Mouse (Mus musculus) heart, postnatal 10 days (tissue): ENCODE measurements around the gene Rab40b. TPM values are rescaled to one million over a fixed set of nuclear protein-coding genes. Genes with fewer than 3 reads are reported as not detected.

Experiments used
- DNase-seq, 2 experiments: peaks; one replicate each; pipeline ENCODE4 v3.0.0; 2021
- intact Hi-C: fragments of 180-260 bp; cut with DNase I; formaldehyde crosslinking; loops from one replicate; pipeline ENCODE4 v1.15.1; 2025
- total RNA-seq, 2 experiments: library from RNA; stranded (reverse); gene quantifications; 2 replicates each; pipeline ENCODE4 v1.2.3; 2021

Gene Rab40b
- total RNA-seq: 1 to 10 TPM; 2.1 to 2.8 TPM

GRCm38 (mm10) chr11:121387750-121388553 lies at the start of gene Rab40b:
Rab40b (minus strand) TSS chr11:121388251.
- intact Hi-C loops: loop anchor here (1.0 kb wide), 1 partner anchor 33 kb away; the partner anchor contains the start of gene Fn3krp
- DNase-seq: peak; percentile 92 to 93

- intact Hi-C loops: no loop called here
- no peak for DNase-seq
Observed at GRCm38 (mm10) chr11:121437236-121437635, 49.2 kb upstream of the Rab40b start.

- intact Hi-C loops: no loop called here
- DNase-seq: peak; percentile 91 to 92
Observed at GRCm38 (mm10) chr11:121434156-121435155, 46.4 kb upstream of the Rab40b start, which contains the start of gene Fn3k. Fn3k (plus strand) TSS chr11:121434913.

GRCm38 (mm10) chr11:121433397-121433796 lies 45.3 kb upstream of the Rab40b start:
- intact Hi-C loops: no loop called here
- peak in 1 of 2 experiments; percentile 11 for DNase-seq

GRCm38 (mm10) chr11:121421553-121422173 lies 33.6 kb upstream of the Rab40b start:
- no peak for DNase-seq
- intact Hi-C loops: loop anchor here (1.0 to 5.0 kb wide), 2 partner anchors 33 to 69 kb away; partner anchors contain the start of genes Rab40b and Wdr45b

GRCm38 (mm10) chr11:121420830-121421552 lies 32.9 kb upstream of the Rab40b start, which contains the start of gene Fn3krp:
Fn3krp (plus strand) TSS chr11:121421401.
- intact Hi-C loops: loop anchor here (1.0 to 5.0 kb wide), 2 partner anchors 33 to 69 kb away; partner anchors contain the start of genes Rab40b and Wdr45b
- DNase-seq: peak; percentile 100

- no peak for DNase-seq
- intact Hi-C loops: loop anchor here (5.0 kb wide), 1 partner anchor 68 kb away; the partner anchor contains the start of gene Wdr45b
Observed at GRCm38 (mm10) chr11:121420379-121420778, 32.3 kb upstream of the Rab40b start.

GRCm38 (mm10) chr11:121418932-121419331 lies 30.9 kb upstream of the Rab40b start:
- intact Hi-C loops: no loop called here

GRCm38 (mm10) chr11:121417971-121418370 lies 29.9 kb upstream of the Rab40b start:
- intact Hi-C loops: no loop called here
- no peak for DNase-seq

More at GRCm38 (mm10) chr11:121418932-121419331, 30.9 kb upstream of the Rab40b start:
- DNase-seq: no peak

GRCm38 (mm10) chr11:121415351-121415750 lies 27.3 kb upstream of the Rab40b start:
- DNase-seq: peak in 1 of 2 experiments; percentile 17
- intact Hi-C loops: no loop called here

- intact Hi-C loops: no loop called here
- no peak for DNase-seq
Observed at GRCm38 (mm10) chr11:121414762-121415161, 26.7 kb upstream of the Rab40b start.

GRCm38 (mm10) chr11:121407366-121408155 lies 19.5 kb upstream of the Rab40b start:
- no peak for DNase-seq
- intact Hi-C loops: no loop called here

- DNase-seq: no peak
- intact Hi-C loops: no loop called here
Observed at GRCm38 (mm10) chr11:121392405-121392804, 4.4 kb upstream of the Rab40b start.

GRCm38 (mm10) chr11:121390793-121391192 lies 2.7 kb upstream of the Rab40b start:
- no peak for DNase-seq

GRCm38 (mm10) chr11:121388554-121388945 lies 499 bp upstream of the Rab40b start:
- no peak for DNase-seq
- intact Hi-C loops: loop anchor here (1.0 kb wide), 1 partner anchor 33 kb away; the partner anchor contains the start of gene Fn3krp

More at GRCm38 (mm10) chr11:121390793-121391192, 2.7 kb upstream of the Rab40b start:
- intact Hi-C loops: no loop called here

GRCm38 (mm10) chr11:121380294-121380693 lies 7.8 kb downstream of the Rab40b start:
- intact Hi-C loops: no loop called here
- DNase-seq: no peak

- intact Hi-C loops: no loop called here
- no peak for DNase-seq
Observed at GRCm38 (mm10) chr11:121378644-121379043, 9.4 kb downstream of the Rab40b start.

GRCm38 (mm10) chr11:121373305-121373704 lies 14.7 kb downstream of the Rab40b start:
- DNase-seq: no peak
- intact Hi-C loops: no loop called here
